Mouse (Mus musculus) MEL (cell line): ENCODE data around the gene Vipr1. TPM values are rescaled to one million over a fixed set of nuclear protein-coding genes. Genes with fewer than 3 reads are reported as not detected.
A peak's percentile ranks its signal among the peaks of the same experiment; 100 is the strongest.

ENCODE experiments used
- DNase-seq: peaks from one replicate; pipeline ENCODE4 v3.0.0; 2011; ENCODE audit warnings: low read depth, low spot score
- H3K27ac ChIP-seq: 2 replicates; pipeline ENCODE4 v1.5.1; 2012; ENCODE audit warnings: low read depth, mild to moderate bottlenecking, control low read depth, low read length, moderate library complexity; ENCODE audit not compliant: control insufficient read depth
- H3K27me3 ChIP-seq, 2 experiments: fragments of 150-350 bp in 1 of 2; sonication (generic) in 1 of 2; 2 replicates each; pipeline ENCODE4 v1.6.1; 2012; ENCODE audit warnings: low read length in 2 of 2, mild to moderate bottlenecking in 2 of 2, improper control_type of control experiment in 1 of 2, moderate library complexity in 1 of 2; ENCODE audit not compliant: insufficient read depth in 2 of 2, control insufficient read depth in 1 of 2
- H3K36me3 ChIP-seq, 2 experiments: 2 replicates each; pipeline ENCODE4 v1.6.1; 2012 to 2014; ENCODE audit warnings: low read length in 2 of 2, improper control_type of control experiment in 1 of 2, inconsistent platforms in 1 of 2, mild to moderate bottlenecking in 1 of 2; ENCODE audit not compliant: insufficient read depth in 2 of 2, control insufficient read depth in 1 of 2
- H3K4me1 ChIP-seq, 2 experiments: fragments of 150-350 bp in 1 of 2; sonication (generic) in 1 of 2; 2 replicates each; pipeline ENCODE4 v1.6.1; 2012; ENCODE audit warnings: low read length in 2 of 2, improper control_type of control experiment in 1 of 2, mild to moderate bottlenecking in 1 of 2; ENCODE audit not compliant: insufficient read depth in 2 of 2, control insufficient read depth in 1 of 2
- H3K4me3 ChIP-seq, 2 experiments: fragments of 150-350 bp in 1 of 2; sonication (generic) in 1 of 2; 2 replicates each; pipeline ENCODE4 v1.5.1; 2012; ENCODE audit warnings: low read depth in 2 of 2, low read length in 2 of 2, mild to moderate bottlenecking in 2 of 2, moderate library complexity in 2 of 2, control low read depth in 1 of 2, improper control_type of control experiment in 1 of 2; ENCODE audit not compliant: control insufficient read depth in 1 of 2, insufficient read depth in 1 of 2
- H3K79me2 ChIP-seq: 2 replicates; pipeline ENCODE4 v1.6.1; 2012; ENCODE audit warnings: mild to moderate bottlenecking, low read length, moderate library complexity; ENCODE audit not compliant: control insufficient read depth, poor library complexity, insufficient read depth
- H3K9ac ChIP-seq: 2 replicates; pipeline ENCODE4 v1.6.1; 2012; ENCODE audit warnings: low read depth, mild to moderate bottlenecking, control low read depth, low read length, moderate library complexity; ENCODE audit not compliant: control insufficient read depth, poor library complexity, severe bottlenecking
- H3K9me3 ChIP-seq: fragments of 150-350 bp; sonication (generic); replicated peaks from 2 replicates; pipeline ENCODE4 v1.6.1; 2012; ENCODE audit warnings: mild to moderate bottlenecking, low read length, improper control_type of control experiment, moderate library complexity; ENCODE audit not compliant: insufficient read depth
- BHLHE40 ChIP-seq: IDR thresholded peaks from 2 replicates; pipeline ENCODE4 v1.6.1; 2012; ENCODE audit warnings: low read depth, mild to moderate bottlenecking, inconsistent platforms, low read length, improper control_type of control experiment, borderline replicate concordance
- CHD1 ChIP-seq: IDR thresholded peaks from 2 replicates; pipeline ENCODE4 v1.6.1; 2012; ENCODE audit warnings: low read depth, mild to moderate bottlenecking, inconsistent platforms, low read length, improper control_type of control experiment
- CHD2 ChIP-seq: IDR thresholded peaks from 2 replicates; pipeline ENCODE4 v1.6.1; 2011; ENCODE audit warnings: low read length, improper control_type of control experiment
- CTCF ChIP-seq, 3 experiments: IDR thresholded peaks in 2 of 3; conservative IDR thresholded peaks in 1 of 3; 2 replicates each; pipeline ENCODE4 v1.5.1; 2011 to 2012; ENCODE audit warnings: low read length in 3 of 3, low read depth in 2 of 3, mild to moderate bottlenecking in 2 of 3, improper control_type of control experiment in 1 of 3, inconsistent platforms in 1 of 3, mixed read lengths in 1 of 3, moderate library complexity in 1 of 3; ENCODE audit not compliant: control insufficient read depth in 1 of 3, insufficient read depth in 1 of 3, poor library complexity in 1 of 3, severe bottlenecking in 1 of 3
- E2F4 ChIP-seq: IDR thresholded peaks from 2 replicates; pipeline ENCODE4 v1.6.1; 2011; ENCODE audit warnings: low read depth, low read length, improper control_type of control experiment, borderline replicate concordance
- ELF1 ChIP-seq: IDR thresholded peaks from 2 replicates; pipeline ENCODE4 v1.6.1; 2014; ENCODE audit warnings: low read depth, mild to moderate bottlenecking, inconsistent platforms, low read length, improper control_type of control experiment, moderate library complexity
- ETS1 ChIP-seq: IDR thresholded peaks from 2 replicates; pipeline ENCODE4 v1.6.1; 2012; ENCODE audit warnings: low read depth, mild to moderate bottlenecking, inconsistent platforms, low read length, improper control_type of control experiment, moderate library complexity
- GATA1 ChIP-seq: IDR thresholded peaks from 2 replicates; pipeline ENCODE4 v1.6.1; 2011; ENCODE audit warnings: low read depth, low read length, improper control_type of control experiment
- HCFC1 ChIP-seq: IDR thresholded peaks from 2 replicates; pipeline ENCODE4 v1.6.1; 2012; ENCODE audit warnings: low read depth, mild to moderate bottlenecking, inconsistent platforms, low read length, improper control_type of control experiment, moderate library complexity
- MAX ChIP-seq: IDR thresholded peaks from 2 replicates; pipeline ENCODE4 v1.6.1; 2011; ENCODE audit warnings: low read length, improper control_type of control experiment
- MAZ ChIP-seq: IDR thresholded peaks from 2 replicates; pipeline ENCODE4 v1.6.1; 2012; ENCODE audit warnings: low read depth, mild to moderate bottlenecking, inconsistent platforms, low read length, improper control_type of control experiment
- MEF2A ChIP-seq: IDR thresholded peaks from 2 replicates; pipeline ENCODE4 v1.6.1; 2014; ENCODE audit warnings: low read depth, mild to moderate bottlenecking, inconsistent platforms, low read length, improper control_type of control experiment; ENCODE audit not compliant: poor library complexity, insufficient replicate concordance, severe bottlenecking; ENCODE audit errors: extremely low read depth
- MXI1 ChIP-seq: IDR thresholded peaks from 2 replicates; pipeline ENCODE4 v1.6.1; 2011; ENCODE audit warnings: mild to moderate bottlenecking, low read depth, low read length, improper control_type of control experiment
- NELFE ChIP-seq: IDR thresholded peaks from 2 replicates; pipeline ENCODE4 v1.6.1; 2011; ENCODE audit warnings: low read depth, low read length, improper control_type of control experiment
- RAD21 ChIP-seq: IDR thresholded peaks from 2 replicates; pipeline ENCODE4 v1.6.1; 2011; ENCODE audit warnings: mild to moderate bottlenecking, low read depth, low read length, improper control_type of control experiment
- RCOR1 ChIP-seq: IDR thresholded peaks from 2 replicates; pipeline ENCODE4 v1.6.1; 2012; ENCODE audit warnings: low read depth, mild to moderate bottlenecking, inconsistent platforms, low read length, improper control_type of control experiment
- SIN3A ChIP-seq: IDR thresholded peaks from 2 replicates; pipeline ENCODE4 v1.6.1; 2012; ENCODE audit warnings: low read length, improper control_type of control experiment, inconsistent platforms
- SMC3 ChIP-seq: IDR thresholded peaks from 2 replicates; pipeline ENCODE4 v1.6.1; 2011; ENCODE audit warnings: low read depth, low read length, improper control_type of control experiment
- TBP ChIP-seq: IDR thresholded peaks from 2 replicates; pipeline ENCODE4 v1.8.0; 2011; ENCODE audit warnings: low read depth, low read length, improper control_type of control experiment
- ZKSCAN1 ChIP-seq: IDR thresholded peaks from 2 replicates; pipeline ENCODE4 v1.6.1; 2012; ENCODE audit warnings: low read depth, mild to moderate bottlenecking, inconsistent platforms, low read length, improper control_type of control experiment, moderate library complexity
- ZMIZ1 ChIP-seq: IDR thresholded peaks from 2 replicates; pipeline ENCODE4 v1.6.1; 2012; ENCODE audit warnings: low read depth, mild to moderate bottlenecking, inconsistent platforms, low read length, improper control_type of control experiment, moderate library complexity
- polyA plus RNA-seq, 2 experiments: library from polyadenylated mRNA; stranded (reverse) in 1 of 2; unstranded in 1 of 2; fragments of >175 nt in 1 of 2; fragments of >200 nt in 1 of 2; gene quantifications; 2 replicates each; pipeline versions ENCODE4 v1.2.1 to v1.2.4; 2012; ENCODE audit warnings: low replicate concordance in 2 of 2, low read depth in 1 of 2; ENCODE audit not compliant: insufficient read length in 2 of 2, insufficient read depth in 1 of 2, missing spikeins in 1 of 2
- total RNA-seq: library from RNA; depleted of rRNA; stranded (reverse); fragments of 300-350 nt; gene quantifications from 2 replicates; pipeline ENCODE4 v1.2.3, GENCODE M21; 2012

The Vipr1 gene
- total and polyA plus RNA-seq, 3 experiments, result not detected

- Histone ChIP-seq H3K27ac (no peak overlapping the region), H3K4me3 (no peak overlapping the region), H3K27me3 (no peaks in the 10 kb centered on the region), H3K4me1 (peaks cover 0 to 14% of the 10 kb centered on the region in 2 experiments; a peak in 2 of 4 replicates), H3K79me2 (no peaks in the 10 kb centered on the region), H3K9ac (no peak overlapping the region)
- no peak for DNase-seq
- TF ChIP-seq ZKSCAN1 (no peak), CTCF (IDR thresholded peaks at IDR 0.05 in 2 of 3, conservative IDR thresholded peaks at IDR 0.05 in 1 of 3; ENCODE audit: control insufficient read depth in 1 of 3, insufficient read depth in 1 of 3, low read depth in 2 of 3, low read length in 3 of 3, poor library complexity in 1 of 3, severe bottlenecking in 1 of 3) (0 out of 6 replicates have a peak, but pooled peaks of 1 of the 3 experiments have one; percentile 1)
- TF ChIP-seq, all 39 proteins: peak for 1
- Histone ChIP-seq H3K36me3 (peaks cover 0 to 6% of the 10 kb centered on the region in 2 experiments; a peak in 2 of 4 replicates), H3K9me3 (no peaks in the 10 kb centered on the region)
Observed at GRCm38 (mm10) chr9:121669348-121669791, 26.9 kb downstream of the Vipr1 start.

GRCm38 (mm10) chr9:121671300-121671699, 28.8 kb downstream of the Vipr1 start:
- DNase-seq, result peak; percentile 73
- no peak overlapping the region for H3K4me3 ChIP-seq
- TF ChIP-seq SMC3 (peak; percentile 63), MAX (no peak), ELF1 (no peak), ZMIZ1 (no peak), MXI1 (no peak), MAZ (no peak), CHD1 (no peak), CHD2 (no peak), SIN3A (no peak), ETS1 (no peak), RAD21 (peak; percentile 28), NELFE (no peak), CTCF (IDR thresholded peaks at IDR 0.05 in 2 of 3, conservative IDR thresholded peaks at IDR 0.05 in 1 of 3; ENCODE audit: control insufficient read depth in 1 of 3, insufficient read depth in 1 of 3, low read depth in 2 of 3, low read length in 3 of 3, poor library complexity in 1 of 3, severe bottlenecking in 1 of 3) (peak; percentile 66 to 68 (median 67)), RCOR1 (no peak), BHLHE40 (no peak), MEF2A (no peak), E2F4 (no peak), HCFC1 (no peak), GATA1 (no peak), TBP (no peak)
- H3K36me3 ChIP-seq, result peaks cover 0 to 8% of the 10 kb centered on the region in 2 experiments; a peak in 2 of 4 replicates
- no peaks in the 10 kb centered on the region for H3K79me2 ChIP-seq
- no peaks in the 10 kb centered on the region for H3K27me3 ChIP-seq
- H3K9me3 ChIP-seq, result no peaks in the 10 kb centered on the region
- no peak overlapping the region for H3K9ac ChIP-seq
- H3K27ac ChIP-seq, result no peak overlapping the region
- peaks cover 0 to 17% of the 10 kb centered on the region in 2 experiments; a peak in 2 of 4 replicates for H3K4me1 ChIP-seq
